Mouse (Mus musculus): ENCODE measurements around the gene Tmigd3. TPM values are rescaled to one million over a fixed set of nuclear protein-coding genes. Genes with fewer than 3 reads are reported as not detected.
A peak's percentile ranks its signal among the peaks of the same experiment; 100 is the strongest.

Gene Tmigd3
- polyA plus RNA-seq, 1 experiment from 2014 or later: not detected

GRCm38 (mm10) chr3:105854786-105855185, 15.9 kb upstream of the Tmigd3 start:
- H3K36me3 ChIP-seq: no peaks in the 10 kb centered on the region
- H3K27ac ChIP-seq: no peak overlapping the region
- no peak overlapping the region for H3K4me3 ChIP-seq
- no peaks in the 10 kb centered on the region for H3K9me3 ChIP-seq
- DNase-seq (ENCODE audit: low spot score): no peak
- 72% methylated on average over 4 of the region's 4 CpGs for WGBS
- no peaks in the 10 kb centered on the region for H3K4me1 ChIP-seq (replicated peaks)
- no peaks in the 10 kb centered on the region for H3K27me3 ChIP-seq (ENCODE audit: insufficient read depth, poor library complexity, severe bottlenecking)

GRCm38 (mm10) chr3:105857513-105857912, 13.2 kb upstream of the Tmigd3 start:
- Histone ChIP-seq H3K27ac (no peak overlapping the region), H3K27me3 (ENCODE audit: insufficient read depth, poor library complexity, severe bottlenecking) (no peaks in the 10 kb centered on the region), H3K9me3 (no peaks in the 10 kb centered on the region), H3K36me3 (no peaks in the 10 kb centered on the region), H3K4me3 (no peak overlapping the region), H3K4me1 (replicated peaks) (peaks cover 5% of the 10 kb centered on the region; the same call in 1 of the 2 replicates)
- DNase-seq (ENCODE audit: low spot score): no peak
- 79% methylated on average over 5 of the region's 5 CpGs for WGBS

- Histone ChIP-seq H3K9me3 (no peaks in the 10 kb centered on the region), H3K27ac (no peak overlapping the region), H3K4me1 (replicated peaks) (peaks cover 5% of the 10 kb centered on the region; the same call in 1 of the 2 replicates), H3K36me3 (no peaks in the 10 kb centered on the region), H3K4me3 (no peak overlapping the region), H3K27me3 (ENCODE audit: insufficient read depth, poor library complexity, severe bottlenecking) (no peaks in the 10 kb centered on the region)
- 47% methylated on average over 7 of the region's 7 CpGs for WGBS
- peak; percentile 6 for DNase-seq (ENCODE audit: low spot score)
These were observed 8.8 kb upstream of the Tmigd3 start for GRCm38 (mm10) chr3:105861747-105862366.

- DNase-seq (ENCODE audit: low spot score): no peak
- Histone ChIP-seq H3K27ac (no peak overlapping the region), H3K4me3 (no peak overlapping the region), H3K9me3 (no peaks in the 10 kb centered on the region), H3K27me3 (ENCODE audit: insufficient read depth, poor library complexity, severe bottlenecking) (no peaks in the 10 kb centered on the region), H3K36me3 (no peaks in the 10 kb centered on the region), H3K4me1 (replicated peaks) (peaks cover 5% of the 10 kb centered on the region; the same call in 1 of the 2 replicates)
- 62% methylated on average over 1 of the region's 1 CpGs for WGBS
These were observed 6.6 kb upstream of the Tmigd3 start for GRCm38 (mm10) chr3:105864123-105864522.

GRCm38 (mm10) chr3:105865122-105865521, 5.6 kb upstream of the Tmigd3 start:
- Histone ChIP-seq H3K27ac (no peak overlapping the region), H3K9me3 (no peaks in the 10 kb centered on the region), H3K36me3 (no peaks in the 10 kb centered on the region), H3K27me3 (ENCODE audit: insufficient read depth, poor library complexity, severe bottlenecking) (no peaks in the 10 kb centered on the region), H3K4me3 (no peak overlapping the region), H3K4me1 (replicated peaks) (peaks cover 5% of the 10 kb centered on the region; the same call in 1 of the 2 replicates)
- WGBS: 86% methylated on average over 9 of the region's 9 CpGs
- DNase-seq (ENCODE audit: low spot score): no peak

GRCm38 (mm10) chr3:105868135-105868534, 2.6 kb upstream of the Tmigd3 start:
- 82% methylated on average over 2 of the region's 2 CpGs for whole genome bisulfite sequencing
- no peak for DNase-seq (ENCODE audit: low spot score)

GRCm38 (mm10) chr3:105872034-105872433, 1.3 kb downstream of the Tmigd3 start:
- Histone ChIP-seq H3K4me1 (replicated peaks) (peaks cover 14% of the 10 kb centered on the region), H3K27me3 (ENCODE audit: insufficient read depth, poor library complexity, severe bottlenecking) (no peaks in the 10 kb centered on the region), H3K36me3 (no peaks in the 10 kb centered on the region), H3K4me3 (no peak overlapping the region), H3K9me3 (no peaks in the 10 kb centered on the region), H3K27ac (no peak overlapping the region)
- DNase-seq (ENCODE audit: low spot score): no peak
- 67% methylated on average over 6 of the region's 6 CpGs for WGBS

More at GRCm38 (mm10) chr3:105868135-105868534, 2.6 kb upstream of the Tmigd3 start:
- H3K4me3 ChIP-seq: no peak overlapping the region
- H3K4me1 ChIP-seq (replicated peaks): peaks cover 10% of the 10 kb centered on the region
- no peak overlapping the region for H3K27ac ChIP-seq
- H3K9me3 ChIP-seq: no peaks in the 10 kb centered on the region
- H3K36me3 ChIP-seq: no peaks in the 10 kb centered on the region
- no peaks in the 10 kb centered on the region for H3K27me3 ChIP-seq (ENCODE audit: insufficient read depth, poor library complexity, severe bottlenecking)

- WGBS: 62% methylated on average over 3 of the region's 3 CpGs
- Histone ChIP-seq H3K27ac (no peak overlapping the region), H3K4me1 (replicated peaks) (peaks cover 14% of the 10 kb centered on the region), H3K36me3 (no peaks in the 10 kb centered on the region), H3K27me3 (ENCODE audit: insufficient read depth, poor library complexity, severe bottlenecking) (no peaks in the 10 kb centered on the region), H3K9me3 (no peaks in the 10 kb centered on the region), H3K4me3 (no peak overlapping the region)
- no peak for DNase-seq (ENCODE audit: low spot score)
These were observed 1.9 kb downstream of the Tmigd3 start for GRCm38 (mm10) chr3:105872579-105872978.

- Histone ChIP-seq H3K36me3 (no peaks in the 10 kb centered on the region), H3K4me1 (replicated peaks) (peaks cover 14% of the 10 kb centered on the region), H3K27ac (no peak overlapping the region), H3K4me3 (no peak overlapping the region), H3K9me3 (no peaks in the 10 kb centered on the region), H3K27me3 (ENCODE audit: insufficient read depth, poor library complexity, severe bottlenecking) (no peaks in the 10 kb centered on the region)
- WGBS: 82% methylated on average over 6 of the region's 6 CpGs
- DNase-seq (ENCODE audit: low spot score): no peak
These were observed 3.0 kb downstream of the Tmigd3 start for GRCm38 (mm10) chr3:105873451-105874445.

- 76% methylated on average over 5 of the region's 5 CpGs for WGBS
- H3K4me3 ChIP-seq: no peak overlapping the region
- DNase-seq (ENCODE audit: low spot score): no peak
These were observed 5.3 kb downstream of the Tmigd3 start for GRCm38 (mm10) chr3:105876022-105876421.

GRCm38 (mm10) chr3:105877252-105877803, 6.6 kb downstream of the Tmigd3 start:
- H3K27ac ChIP-seq: no peak overlapping the region
- peaks cover 10% of the 10 kb centered on the region for H3K4me1 ChIP-seq (replicated peaks)
- no peaks in the 10 kb centered on the region for H3K9me3 ChIP-seq
- no peak overlapping the region for H3K4me3 ChIP-seq
- WGBS: 91% methylated on average over 6 of the region's 6 CpGs
- H3K27me3 ChIP-seq (ENCODE audit: insufficient read depth, poor library complexity, severe bottlenecking): no peaks in the 10 kb centered on the region
- no peak for DNase-seq (ENCODE audit: low spot score)
- H3K36me3 ChIP-seq: no peaks in the 10 kb centered on the region

More at GRCm38 (mm10) chr3:105876022-105876421, 5.3 kb downstream of the Tmigd3 start:
- Histone ChIP-seq H3K27me3 (ENCODE audit: insufficient read depth, poor library complexity, severe bottlenecking) (no peaks in the 10 kb centered on the region), H3K9me3 (no peaks in the 10 kb centered on the region), H3K36me3 (no peaks in the 10 kb centered on the region), H3K27ac (no peak overlapping the region), H3K4me1 (replicated peaks) (peaks cover 14% of the 10 kb centered on the region)

GRCm38 (mm10) chr3:105877919-105878318, 7.2 kb downstream of the Tmigd3 start:
- Histone ChIP-seq H3K36me3 (no peaks in the 10 kb centered on the region), H3K9me3 (no peaks in the 10 kb centered on the region), H3K27me3 (ENCODE audit: insufficient read depth, poor library complexity, severe bottlenecking) (no peaks in the 10 kb centered on the region), H3K27ac (peak overlapping the region; percentile 6; the same call in 1 of the 2 replicates), H3K4me3 (no peak overlapping the region), H3K4me1 (replicated peaks) (0 out of 2 replicates have a peak, but pooled peaks cover 4% of the 10 kb centered on the region)
- DNase-seq (ENCODE audit: low spot score): no peak
- WGBS: 86% methylated on average over 2 of the region's 2 CpGs
